Mouse (Mus musculus): ENCODE measurements around the gene Lefty2.
"Not testable (repeated sequence)": the region's sequence is repeated elsewhere in the genome, so short reads cannot be mapped to it uniquely, and the experiment has no call there.

Gene Lefty2

GRCm38 (mm10) chr1:180894088-180894987, 1.4 kb downstream of the Lefty2 start:
- not testable (repeated sequence) for DNase-seq (ENCODE audit: low read depth)

DNA sequence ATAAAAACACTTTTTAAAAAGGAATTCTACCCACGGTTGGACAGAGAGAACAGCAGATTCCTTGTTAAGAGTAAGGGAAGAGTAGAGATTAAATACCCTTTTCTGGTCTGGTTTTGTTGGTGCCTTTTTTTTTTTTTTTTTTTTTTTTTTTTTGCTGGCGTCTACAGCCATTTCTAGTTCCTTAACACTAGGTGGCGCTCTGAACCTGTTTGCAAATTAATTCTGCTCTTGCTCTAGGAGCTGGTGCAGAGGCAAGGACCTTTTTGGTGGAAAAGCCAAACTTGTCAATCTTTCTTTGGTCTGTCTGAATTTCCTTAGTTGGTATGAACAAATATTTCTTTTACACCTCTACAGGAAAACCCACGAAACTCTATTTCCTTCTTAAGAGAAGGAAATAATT, 8.2 kb downstream of the Lefty2 start:
- peak; percentile 80 for DNase-seq (ENCODE audit: low read depth)

- no peak for DNase-seq (ENCODE audit: low read depth)
Observed at GRCm38 (mm10) chr1:180902915-180903314, 10.0 kb downstream of the Lefty2 start.

- no peak for DNase-seq (ENCODE audit: low read depth)
Observed at GRCm38 (mm10) chr1:180903666-180904038, 10.7 kb downstream of the Lefty2 start.

DNA sequence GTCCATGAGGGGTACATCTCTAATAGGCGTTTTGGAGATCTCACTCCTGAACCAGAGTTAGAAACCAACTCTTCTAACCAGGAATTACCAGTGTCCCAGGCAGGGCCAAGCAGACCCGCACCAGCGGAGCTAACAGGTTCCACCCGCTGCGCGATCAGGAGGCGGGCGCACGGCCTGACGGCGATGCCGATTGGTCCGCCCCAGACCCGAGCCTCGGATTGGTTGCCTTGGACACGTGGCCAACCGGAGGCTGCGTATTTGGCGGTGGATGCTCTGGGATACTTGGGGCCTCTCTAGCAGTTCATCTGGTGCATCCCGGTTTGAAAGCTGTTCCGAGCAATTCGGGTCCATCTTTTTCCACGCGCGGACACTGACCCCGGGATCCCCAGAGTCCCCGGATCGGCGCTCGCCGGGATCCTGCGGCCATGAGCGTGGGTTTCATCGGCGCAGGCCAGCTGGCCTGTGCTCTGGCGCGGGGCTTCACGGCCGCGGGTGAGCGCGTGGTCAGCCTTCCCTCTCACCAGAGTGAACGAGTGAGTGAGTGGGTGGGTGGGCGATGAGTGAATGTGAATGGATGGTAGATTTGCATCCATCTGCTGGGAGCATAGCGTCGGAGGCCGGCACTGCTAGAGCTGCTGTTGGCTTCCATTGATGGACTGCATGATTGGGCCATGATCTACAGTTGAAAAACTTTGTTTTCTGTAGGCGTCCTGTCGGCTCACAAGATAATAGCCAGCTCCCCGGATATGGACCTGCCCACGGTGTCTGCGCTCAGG, 11.3 kb downstream of the Lefty2 start, which contains the start of gene Pycr2:
Gene Pycr2 (plus strand): TSS at position 255 of the 776 bp plus-strand sequence.
- DNase-seq (ENCODE audit: low read depth), result peak; percentile 98

DNA sequence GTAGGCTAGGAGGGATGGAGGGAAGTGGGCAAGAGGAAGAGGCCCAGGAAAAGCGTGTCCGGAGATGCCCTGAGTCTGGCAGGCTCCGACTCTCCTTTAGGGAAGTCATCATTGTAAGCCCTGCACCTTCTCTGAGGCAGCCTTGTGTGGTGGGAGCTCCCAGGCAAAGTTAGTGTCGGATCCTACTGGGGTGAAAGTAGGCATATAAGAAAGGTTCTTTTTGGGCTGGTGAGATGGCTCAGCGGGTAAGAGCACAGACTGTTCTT, 11.8 kb downstream of the Lefty2 start:
- DNase-seq (ENCODE audit: low read depth), result no peak

- no peak for DNase-seq (ENCODE audit: low read depth)
Observed at GRCm38 (mm10) chr1:180905307-180905706, 12.4 kb downstream of the Lefty2 start.

- no peak for DNase-seq (ENCODE audit: low read depth)
Observed at GRCm38 (mm10) chr1:180905876-180906275, 13.0 kb downstream of the Lefty2 start.

DNA sequence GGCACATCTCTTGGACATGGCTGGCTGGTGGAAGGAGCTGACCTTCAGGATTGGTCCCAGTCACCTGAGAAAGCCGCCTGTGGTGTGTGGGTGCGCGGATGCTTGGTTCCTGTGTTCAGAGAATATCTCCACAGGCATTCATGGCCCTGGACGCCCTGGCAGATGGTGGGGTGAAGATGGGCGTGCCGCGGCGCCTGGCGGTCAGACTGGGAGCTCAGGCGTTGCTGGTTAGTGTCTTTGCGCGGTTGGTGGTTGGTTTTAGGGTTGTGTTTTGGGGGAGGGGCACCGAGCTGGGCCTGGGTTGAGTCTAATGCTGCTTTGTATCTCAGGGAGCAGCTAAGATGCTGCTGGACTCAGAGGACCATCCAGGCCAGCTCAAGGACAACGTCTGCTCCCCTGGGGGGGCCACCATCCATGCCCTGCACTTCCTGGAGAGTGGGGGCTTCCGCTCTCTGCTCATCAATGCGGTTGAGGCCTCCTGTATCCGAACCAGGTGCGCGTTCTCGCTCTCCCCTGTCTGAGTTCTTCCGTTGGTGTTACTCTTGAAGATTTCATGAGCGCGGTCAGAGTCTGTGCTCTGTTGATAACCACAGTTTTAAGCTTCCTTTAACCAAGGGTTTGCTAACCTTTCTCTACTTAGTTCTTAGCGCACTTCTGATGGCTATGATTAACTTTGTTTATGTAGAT, 13.7 kb downstream of the Lefty2 start:
- DNase-seq (ENCODE audit: low read depth), result no peak

- peak; percentile 75 for DNase-seq (ENCODE audit: low read depth)
Observed at GRCm38 (mm10) chr1:180911138-180911537, 18.2 kb downstream of the Lefty2 start.

DNA sequence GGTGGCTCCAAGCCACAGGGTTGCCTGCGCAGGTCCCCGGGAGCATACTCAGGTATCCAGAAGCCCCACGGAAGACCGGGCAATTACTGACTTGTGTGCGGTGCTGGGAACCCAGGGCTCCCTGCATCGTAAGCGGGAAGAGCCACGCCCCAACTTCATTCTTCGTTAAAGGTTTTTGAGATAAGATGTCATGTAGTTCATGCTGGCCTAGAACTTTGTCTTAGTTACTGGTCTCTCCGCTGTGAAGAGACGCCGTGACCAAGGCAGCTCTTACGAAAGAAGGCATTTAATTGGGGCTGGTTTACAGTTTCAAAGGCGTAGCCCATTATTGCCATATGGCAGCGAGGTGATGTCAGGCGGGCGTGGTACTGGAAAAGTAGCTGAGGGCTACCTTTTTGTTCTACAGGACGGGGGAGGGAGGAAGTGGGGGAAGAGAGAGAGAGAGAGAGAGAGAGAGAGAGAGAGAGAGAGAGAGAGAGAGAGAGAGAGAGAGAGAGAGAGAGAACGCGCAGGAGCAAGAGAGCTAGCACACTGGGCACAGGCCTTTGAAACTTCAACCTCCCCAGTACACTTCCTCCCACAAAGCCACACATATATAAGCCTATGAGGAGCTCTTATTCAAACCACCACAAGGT, 18.9 kb downstream of the Lefty2 start:
- DNase-seq (ENCODE audit: low read depth), result no peak

DNA sequence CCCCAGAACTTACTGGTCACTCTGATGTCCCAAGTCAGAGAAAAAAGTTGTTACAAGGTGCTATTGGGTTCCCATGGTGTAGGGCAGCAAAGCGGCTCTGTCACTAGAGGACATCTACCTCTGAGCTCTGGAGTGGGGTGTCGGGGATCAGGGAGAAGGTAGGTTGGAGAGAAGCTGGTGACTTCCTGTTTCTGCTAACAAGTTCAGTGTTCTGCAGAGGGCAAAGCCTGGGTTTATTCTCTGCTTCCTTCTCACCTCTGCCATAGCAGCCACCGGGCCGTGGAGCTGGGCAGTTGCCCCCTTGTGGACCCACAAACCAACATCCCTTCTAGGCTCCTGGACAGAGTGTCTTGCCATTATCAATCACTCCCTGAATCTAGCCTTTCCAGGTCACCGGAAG, 19.9 kb downstream of the Lefty2 start:
- no peak for DNase-seq (ENCODE audit: low read depth)

- peak; percentile 98 for DNase-seq (ENCODE audit: low read depth)
Observed at GRCm38 (mm10) chr1:180913797-180914196, 20.9 kb downstream of the Lefty2 start.

- no peak for DNase-seq (ENCODE audit: low read depth)
Observed at GRCm38 (mm10) chr1:180916425-180916824, 23.5 kb downstream of the Lefty2 start.

- no peak for DNase-seq (ENCODE audit: low read depth)
Observed at GRCm38 (mm10) chr1:180917053-180917452, 24.1 kb downstream of the Lefty2 start.

DNA sequence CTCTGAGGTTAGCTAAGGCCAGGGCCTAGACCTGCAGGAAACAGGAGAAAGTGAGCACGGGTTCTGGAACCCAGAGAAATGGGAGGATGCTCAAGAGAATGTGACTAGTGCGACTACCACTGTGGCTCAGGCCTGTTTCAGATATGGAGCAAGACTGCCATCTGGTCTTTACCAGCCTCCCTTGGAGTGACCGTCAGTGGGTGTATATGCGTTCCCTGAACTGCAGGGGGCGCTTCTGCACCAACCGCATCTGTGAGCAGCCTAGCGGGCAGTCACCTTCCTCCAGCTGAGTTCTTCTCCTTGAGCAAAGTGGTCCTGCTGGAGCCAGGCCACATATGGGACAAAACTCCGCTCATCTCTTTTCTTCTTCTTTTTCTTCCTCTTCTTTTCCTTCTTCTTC, 26.8 kb downstream of the Lefty2 start:
- DNase-seq (ENCODE audit: low read depth), result peak; percentile 60

GRCm38 (mm10) chr1:180922273-180923048, 29.6 kb downstream of the Lefty2 start:
- no peak for DNase-seq (ENCODE audit: low read depth)

DNA sequence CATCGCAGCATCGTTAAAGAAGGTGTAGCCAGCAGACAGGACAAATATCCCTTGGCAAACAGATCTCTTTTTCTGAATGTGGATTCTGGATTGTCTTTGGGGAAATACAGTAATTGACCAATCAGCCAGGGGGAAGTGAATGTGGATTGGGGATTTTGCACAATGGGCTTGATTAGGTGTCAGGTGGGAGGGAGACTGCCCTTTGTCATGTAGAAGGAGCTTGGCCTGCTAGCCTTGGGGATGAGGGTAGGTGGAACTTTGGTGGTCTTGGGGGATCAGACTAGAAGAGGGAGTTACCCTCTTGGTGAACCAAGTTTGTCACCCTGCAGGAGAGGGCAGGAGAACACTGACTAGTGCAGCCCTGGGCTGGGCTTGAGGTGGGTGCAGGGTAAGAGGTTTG, 31.8 kb downstream of the Lefty2 start:
- DNase-seq (ENCODE audit: low read depth), result no peak

DNA sequence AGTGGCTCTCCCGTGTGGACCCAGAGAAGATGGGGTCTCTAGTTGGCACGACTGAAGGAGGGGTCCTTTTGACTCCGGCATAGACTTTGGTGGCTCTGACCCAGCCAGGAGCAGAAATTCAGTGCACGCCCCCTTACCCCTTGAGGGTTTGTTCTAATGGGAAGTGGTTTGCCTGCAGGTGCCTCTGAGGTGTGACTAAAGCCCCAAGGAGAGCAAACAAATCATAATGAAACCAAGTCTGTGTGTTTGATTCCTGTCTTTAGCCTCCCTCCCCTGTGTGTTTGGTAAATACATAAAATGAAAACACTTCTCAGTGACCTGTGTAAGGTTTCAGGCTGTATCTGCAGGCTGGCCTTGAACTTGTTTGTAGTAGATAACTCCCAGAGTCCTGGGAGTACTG, 33.4 kb downstream of the Lefty2 start:
- no peak for DNase-seq (ENCODE audit: low read depth)

- no peak for DNase-seq (ENCODE audit: low read depth)
Observed at GRCm38 (mm10) chr1:180929599-180929998, 36.7 kb downstream of the Lefty2 start.

DNA sequence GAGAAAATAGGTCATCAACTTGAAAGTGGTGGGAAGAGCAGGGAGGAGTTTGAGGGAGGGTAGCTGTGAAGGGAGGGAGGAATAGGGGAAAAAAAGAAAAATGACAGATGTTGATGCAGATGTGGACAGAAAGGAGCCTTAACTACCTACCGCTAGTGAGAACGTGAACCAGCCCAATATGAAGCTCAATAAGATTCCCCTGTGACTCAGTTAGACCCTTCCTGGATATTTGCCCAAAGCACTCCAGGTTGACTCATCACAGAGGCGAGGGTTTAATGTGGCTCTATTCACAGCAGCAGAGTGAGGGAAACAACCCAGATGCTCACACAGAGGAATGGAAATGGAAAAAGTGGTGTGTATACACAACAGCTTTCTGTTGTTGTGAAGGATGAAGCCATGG, 38.2 kb downstream of the Lefty2 start:
- peak; percentile 89 for DNase-seq (ENCODE audit: low read depth)

Data from NIH3T3 (cell line).